Mouse (Mus musculus) intestine, embryonic 14.5 days (tissue): ENCODE measurements around the gene Slc7a11. TPM values are rescaled to one million over a fixed set of nuclear protein-coding genes. Genes with fewer than 3 reads are reported as not detected.

Experiments used
- ATAC-seq: fragments of 200-750 bp; cut with Nextera tagmentation; replicated peaks from 2 replicates; pipeline ENCODE4 v1.8.0; 2017; ENCODE audit warnings: low read depth, moderate number of reproducible peaks, moderate TSS enrichment, moderate library complexity; ENCODE audit not compliant: low FRiP score, low TSS enrichment
- DNase-seq: peaks from one replicate; pipeline ENCODE4 v3.0.0-alpha.2; 2018; ENCODE audit warnings: low spot score
- H3K27ac ChIP-seq: fragments of 300-500 bp; sonication (generic); 2 replicates; pipeline ENCODE4 v1.5.1; 2014; ENCODE audit warnings: low read depth, mild to moderate bottlenecking, control low read depth
- H3K27me3 ChIP-seq: fragments of 300-500 bp; sonication (generic); replicated peaks from 2 replicates; pipeline ENCODE4 v1.6.1; 2014; ENCODE audit warnings: low read length, control low read depth; ENCODE audit not compliant: control insufficient read depth, insufficient read depth
- H3K36me3 ChIP-seq: fragments of 300-500 bp; sonication (generic); 2 replicates; pipeline ENCODE4 v1.6.1; 2014; ENCODE audit warnings: low read length, control low read depth; ENCODE audit not compliant: control insufficient read depth, insufficient read depth
- H3K4me1 ChIP-seq: fragments of 300-500 bp; sonication (generic); replicated peaks from 2 replicates; pipeline ENCODE4 v1.6.1; 2014; ENCODE audit warnings: low read length, control low read depth, mixed read lengths; ENCODE audit not compliant: control insufficient read depth, insufficient read depth
- H3K4me2 ChIP-seq: fragments of 300-500 bp; sonication (generic); 2 replicates; pipeline ENCODE4 v1.6.1; 2014; ENCODE audit warnings: low read length
- H3K4me3 ChIP-seq: fragments of 300-500 bp; sonication (generic); 2 replicates; pipeline ENCODE4 v1.5.1; 2014; ENCODE audit warnings: low read depth, low read length, control low read depth, mixed read lengths
- H3K9ac ChIP-seq: fragments of 300-500 bp; sonication (generic); 2 replicates; pipeline ENCODE4 v1.6.1; 2014; ENCODE audit warnings: mild to moderate bottlenecking, low read length
- H3K9me3 ChIP-seq: fragments of 300-500 bp; sonication (generic); 2 replicates; pipeline ENCODE4 v1.6.1; 2016; ENCODE audit warnings: low read length, control low read depth; ENCODE audit not compliant: control insufficient read depth
- WGBS: fragments of 180-500 bp; shearing (Covaris S2); extraction: QIAGEN DNeasy Blood & Tissue Kit; methylation state at CpG from one replicate; pipeline ENCODE4 v1.1.7; 2014; 5-methylcytosine and 5-hydroxymethylcytosine counted together
- polyA plus RNA-seq: library from polyadenylated mRNA; unstranded; fragments of >200 nt; fragmentation: Nextera tagmentation; extraction: Ambion mirVana; gene quantifications from 2 replicates; pipeline ENCODE4 v1.2.1, GENCODE M21; 2014

Slc7a11 gene
- polyA plus RNA-seq, 1 experiment from 2014 or later, result 0.24 TPM

DNA sequence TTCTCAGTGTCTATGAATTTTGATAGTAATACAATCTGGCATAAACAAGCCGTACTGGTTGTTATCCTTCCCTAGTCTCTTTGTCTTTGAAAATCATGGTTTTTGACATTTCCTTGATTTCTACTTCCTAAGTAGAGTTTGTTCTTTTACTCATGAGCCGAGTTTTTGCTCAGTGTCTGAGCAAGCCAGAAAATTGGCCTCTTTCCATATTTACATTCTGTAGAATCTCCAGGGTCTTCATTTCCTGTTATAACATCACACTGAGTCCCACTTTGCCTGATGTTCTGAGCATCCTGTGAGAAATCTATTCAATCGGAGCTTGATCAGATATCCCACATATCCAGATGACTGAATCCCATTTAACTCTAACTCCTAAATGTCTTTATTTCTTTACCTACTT, 600.4 kb downstream of the Slc7a11 start:
- Histone ChIP-seq H3K4me1 (peaks cover 12% of the 10 kb centered on the region; the same call in 1 of the 2 replicates), H3K9me3 (no peaks in the 10 kb centered on the region), H3K9ac (no peak overlapping the region), H3K4me3 (no peak overlapping the region), H3K27me3 (no peaks in the 10 kb centered on the region), H3K4me2 (no peak overlapping the region), H3K36me3 (no peaks in the 10 kb centered on the region), H3K27ac (no peak overlapping the region)
- ATAC-seq (no peak), DNase-seq (no peak)
- 40% methylated on average over 3 of the region's 3 CpGs for WGBS
